Mouse (Mus musculus): ENCODE data around the gene Grhl1. TPM values are rescaled to one million over a fixed set of nuclear protein-coding genes. Genes with fewer than 3 reads are reported as not detected.

The Grhl1 gene
- polyA plus RNA-seq, 2 experiments from 2014 or later, result 4.5 to 4.6 TPM

DNA sequence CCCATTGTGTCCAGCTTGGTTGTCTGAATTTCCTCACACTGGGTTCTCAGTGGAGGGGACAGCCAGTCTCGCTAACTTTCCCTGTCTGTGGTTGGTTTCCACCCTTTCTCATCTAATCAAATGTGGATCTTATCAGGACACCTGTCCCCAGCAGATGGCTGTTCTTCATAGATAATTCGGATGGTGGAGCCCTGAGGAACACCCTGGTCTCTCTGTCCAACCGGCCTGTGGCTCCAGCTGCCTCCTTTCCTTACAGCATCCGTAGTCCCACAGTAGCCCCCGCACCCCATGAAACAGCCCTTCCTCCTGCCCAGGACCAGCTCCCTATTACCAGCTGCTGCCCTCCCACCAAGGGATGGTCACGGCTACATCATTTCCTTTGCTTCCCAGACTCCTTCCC, 73.8 kb downstream of the Grhl1 start:
- ATAC-seq, result no peak

DNA sequence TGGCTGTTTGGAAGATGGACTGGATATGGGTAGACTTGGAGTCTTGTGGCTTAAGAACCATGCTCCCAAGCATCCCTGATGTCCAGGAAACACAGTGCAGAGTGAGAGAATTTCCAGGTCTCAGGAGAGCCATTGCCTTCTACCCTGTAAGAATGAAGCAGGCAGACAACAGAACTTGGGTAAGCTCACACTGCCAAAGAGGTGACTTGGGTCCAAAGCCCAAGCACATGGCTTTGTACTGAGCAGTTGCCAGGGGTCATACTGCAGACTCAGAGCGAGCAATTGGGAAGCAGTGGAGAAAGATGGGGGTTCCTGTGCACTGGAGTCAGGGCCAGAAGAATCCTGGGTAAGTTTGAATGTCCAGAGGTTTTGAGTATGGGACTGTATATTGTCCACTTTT, 76.0 kb downstream of the Grhl1 start:
- no peak for ATAC-seq

DNA sequence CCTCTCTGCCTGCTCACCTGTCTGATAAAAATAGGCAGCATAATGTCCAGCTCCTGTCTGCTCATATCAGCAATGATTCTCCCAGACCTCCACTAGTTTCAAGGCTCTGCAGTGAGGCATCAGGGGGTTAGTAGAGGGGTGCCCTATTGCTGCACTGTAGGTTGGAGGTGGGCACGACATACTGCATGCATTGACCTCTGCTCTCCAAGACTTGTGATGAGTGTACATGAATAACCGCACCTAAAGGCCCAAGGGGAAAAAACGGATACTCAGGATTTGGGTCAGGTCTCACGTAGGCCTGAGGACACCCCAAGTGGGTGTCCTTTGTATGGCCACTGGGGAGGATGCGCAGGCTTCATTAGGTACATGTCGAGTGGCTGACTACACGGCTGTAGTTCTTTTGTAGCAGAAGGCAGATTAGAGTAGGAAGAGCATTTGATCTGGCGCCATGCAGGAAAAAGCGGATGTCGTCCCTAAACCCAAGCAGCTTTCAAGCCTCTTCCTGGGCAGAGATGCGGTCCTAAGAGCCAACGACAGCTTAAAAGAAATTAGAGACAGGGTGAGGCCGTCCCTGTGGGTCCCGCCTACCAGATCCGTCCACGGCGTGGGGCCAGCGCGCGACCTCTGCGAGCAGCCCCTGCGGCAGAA, 78.5 kb downstream of the Grhl1 start:
- ATAC-seq, result no peak

DNA sequence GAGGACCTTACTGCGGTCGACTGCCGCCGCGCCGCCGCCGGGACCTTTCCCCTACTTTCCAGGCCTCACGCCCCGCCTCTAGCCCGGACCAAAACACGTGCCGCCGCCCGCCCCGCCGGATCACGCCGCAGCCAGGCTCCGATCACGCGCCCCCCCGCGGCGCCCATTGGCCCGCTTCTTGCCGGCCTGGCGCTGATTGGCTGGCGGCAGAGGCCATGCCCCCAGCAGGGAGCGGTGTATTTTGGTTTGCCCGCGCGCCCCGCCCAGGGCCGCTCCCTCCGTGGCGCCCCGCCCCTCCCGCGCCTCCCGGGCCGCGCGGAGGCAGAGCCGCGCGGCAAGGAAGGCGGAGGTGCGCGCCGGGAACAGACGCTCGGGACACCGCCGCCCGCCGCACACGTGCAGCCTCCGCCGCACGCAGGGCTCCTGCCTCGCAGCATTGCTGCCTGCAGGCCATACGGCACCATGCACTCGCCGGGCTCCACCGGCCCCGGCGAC, 79.0 kb downstream of the Grhl1 start, which contains the start of gene Klf11:
TSS of gene Klf11 (plus strand) at position 212 of the 495 bp plus-strand sequence.
- ATAC-seq, result peak; percentile 84

DNA sequence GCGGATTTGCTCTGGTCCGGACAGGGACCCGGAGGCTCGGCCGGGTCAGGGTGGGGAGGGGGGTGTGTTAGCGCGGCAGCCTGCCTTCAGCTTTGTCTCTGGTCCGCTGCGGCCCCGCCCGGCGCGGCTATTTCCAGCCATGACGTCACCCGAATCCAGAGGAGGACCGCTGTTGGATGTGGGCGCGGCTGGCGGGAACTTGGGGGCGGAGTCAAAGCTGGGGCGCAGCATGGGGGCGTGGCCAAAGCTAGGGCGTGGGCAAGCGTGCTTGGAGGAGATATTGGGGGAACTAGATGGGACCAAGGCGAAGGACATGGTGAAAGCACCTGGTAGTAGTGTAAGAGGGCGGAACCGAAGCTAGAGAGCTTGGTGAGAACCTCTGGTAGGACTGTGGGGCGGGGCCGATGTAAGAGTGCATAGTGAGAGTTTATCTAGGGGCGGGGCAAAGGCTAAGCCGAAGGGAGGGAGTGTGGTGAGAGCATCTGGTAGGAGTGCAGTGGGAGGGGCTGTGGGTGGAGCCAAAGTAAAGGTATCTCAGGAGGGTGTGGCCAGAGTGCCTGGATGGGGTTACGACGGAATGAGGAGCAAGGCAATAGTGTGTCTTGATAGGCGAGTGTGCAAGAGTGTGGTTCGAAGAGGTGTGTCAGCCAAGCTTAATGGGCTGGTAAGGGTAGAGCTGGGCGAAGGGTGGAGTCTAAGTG, 79.7 kb downstream of the Grhl1 start:
- ATAC-seq, result peak; percentile 70

DNA sequence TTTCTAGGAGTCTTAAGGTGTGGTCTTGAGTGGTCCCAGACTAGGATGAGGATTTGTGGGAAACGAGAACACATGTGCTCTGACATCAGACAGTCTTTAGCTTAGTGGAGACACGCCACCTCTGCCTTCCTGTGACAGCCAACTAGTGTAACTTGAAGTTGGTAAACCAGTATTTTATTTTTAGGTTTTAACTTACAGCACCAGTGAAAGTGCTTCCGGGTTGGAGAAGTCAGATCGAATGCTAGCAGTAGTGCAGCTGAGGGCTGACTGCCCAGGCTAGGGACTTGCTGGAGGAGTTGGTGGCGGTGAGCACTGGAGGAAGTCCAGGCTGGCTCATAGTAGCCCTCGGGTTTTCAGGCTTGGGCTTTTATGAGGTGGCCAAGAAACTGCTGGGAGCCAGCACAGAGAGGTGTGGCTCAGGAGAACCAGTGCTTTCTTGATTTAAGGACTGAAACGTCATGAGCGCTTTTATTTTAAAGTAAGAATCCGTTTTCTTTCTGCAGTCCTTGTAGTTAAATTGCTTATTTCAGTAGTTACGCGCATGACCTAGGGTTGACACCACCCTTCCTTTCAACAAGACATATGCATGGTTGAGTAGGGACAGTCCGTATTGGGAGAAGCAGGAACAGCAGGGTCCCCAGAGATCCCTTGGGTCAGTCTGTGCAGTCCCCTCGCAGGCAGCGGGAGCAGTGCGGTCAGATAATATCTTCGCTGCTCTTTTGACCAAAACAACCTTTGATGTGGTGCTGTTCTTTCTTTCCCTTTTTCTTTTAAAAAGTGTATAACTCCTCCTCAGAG, 82.2 kb downstream of the Grhl1 start:
- ATAC-seq, result no peak

DNA sequence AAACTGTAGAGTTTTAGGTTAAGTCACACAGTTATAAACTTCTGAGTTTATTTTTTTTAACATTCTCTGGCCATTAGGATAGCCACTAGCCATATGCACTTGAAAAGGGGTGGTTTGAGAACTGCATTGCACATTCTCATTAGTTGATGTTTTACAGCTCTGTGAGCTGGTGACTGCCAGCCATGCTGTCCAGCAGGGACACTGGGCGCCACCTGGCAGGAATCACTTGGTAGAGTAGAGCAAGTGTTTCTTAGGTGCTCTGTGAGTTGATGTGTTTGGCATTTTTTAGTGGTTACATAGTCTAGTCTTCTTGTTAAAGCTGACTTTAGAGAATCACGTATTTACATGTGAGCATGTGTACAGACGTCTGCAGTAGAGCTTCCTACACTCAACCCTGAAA, 84.4 kb downstream of the Grhl1 start:
- no peak for ATAC-seq

DNA sequence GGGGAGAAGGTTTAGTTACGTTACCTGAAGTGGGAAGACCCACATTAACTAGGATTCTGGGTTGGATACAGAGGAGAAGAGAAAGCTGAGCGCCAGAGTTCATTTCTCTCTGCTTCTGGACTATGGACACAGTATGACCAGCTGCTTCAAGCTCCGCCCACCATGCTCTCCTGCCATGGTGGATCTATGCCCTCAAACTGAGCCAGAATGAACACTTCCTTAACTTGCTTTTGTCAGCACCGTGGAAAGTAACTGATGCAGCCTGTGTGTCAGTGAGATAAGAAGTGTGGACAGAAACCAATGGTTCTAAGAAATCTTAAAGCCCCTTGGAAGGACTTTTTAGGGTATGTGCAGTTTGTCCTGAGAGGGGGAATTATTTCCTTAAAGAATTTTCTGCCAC, 86.9 kb downstream of the Grhl1 start:
- ATAC-seq, result no peak

DNA sequence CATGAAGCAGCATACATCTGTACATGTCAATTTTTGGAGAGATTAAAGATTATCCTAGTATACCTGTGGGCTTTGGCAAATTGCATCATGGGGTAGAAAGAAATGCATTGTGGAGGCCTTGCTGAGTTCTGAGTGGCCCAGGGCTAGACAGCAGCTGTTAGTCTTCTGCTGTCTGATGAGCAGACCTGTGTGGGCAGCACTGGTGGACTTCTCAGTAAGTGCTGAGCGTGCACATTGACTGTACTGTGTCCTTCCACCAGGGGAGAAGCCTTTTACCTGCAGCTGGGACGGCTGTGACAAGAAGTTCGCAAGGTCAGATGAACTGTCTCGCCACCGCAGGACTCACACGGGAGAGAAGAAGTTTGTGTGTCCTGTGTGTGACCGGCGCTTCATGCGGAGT, 87.8 kb downstream of the Grhl1 start:
- ATAC-seq, result no peak

DNA sequence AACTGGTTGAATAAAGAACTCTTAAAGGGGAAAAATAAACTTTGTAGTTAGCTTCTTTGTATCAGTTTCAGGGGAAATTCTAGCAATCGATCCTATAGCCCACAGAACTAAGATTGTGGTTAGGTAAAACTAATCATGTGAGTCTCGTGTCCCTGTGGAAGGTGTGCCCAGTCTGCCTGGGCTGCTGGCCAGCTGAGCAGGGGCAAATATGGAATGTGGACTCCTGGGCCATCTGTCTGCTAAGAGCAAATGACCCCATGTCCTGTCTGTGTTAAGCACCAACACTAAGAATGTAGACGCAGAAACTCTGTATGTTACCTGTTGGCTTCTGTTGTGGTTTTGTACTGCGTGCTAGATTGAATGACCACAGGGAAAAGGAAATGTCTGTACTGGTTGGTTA, 89.0 kb downstream of the Grhl1 start:
- no peak for ATAC-seq

DNA sequence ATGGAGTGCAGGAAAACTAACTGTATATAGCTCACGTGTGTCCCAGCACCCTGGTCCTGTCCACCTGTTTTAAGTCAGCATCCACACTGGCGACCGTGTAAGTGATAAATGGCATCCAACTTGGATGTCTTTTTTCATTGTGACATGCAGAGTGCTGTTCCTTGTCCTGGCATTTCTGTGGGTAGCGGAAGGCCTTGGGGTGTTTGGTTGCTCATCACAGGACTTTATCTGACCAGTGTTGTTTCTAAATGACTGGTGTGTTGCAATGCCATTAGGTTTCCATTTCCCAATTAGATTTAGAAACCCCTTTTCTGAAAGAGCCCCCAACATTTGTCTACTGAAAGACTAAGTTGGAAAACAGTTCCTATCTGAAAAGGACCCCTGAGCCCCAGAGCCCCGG, 90.0 kb downstream of the Grhl1 start:
- ATAC-seq, result no peak

Other genes with a start within 250 kb of the Grhl1 start
- gene Taf1b, start 73.9 kb upstream of the Grhl1 start, polyA plus RNA-seq (2017; shearing (Covaris generic)), result 10 to 100 TPM; 66.2 to 68.5 TPM
- gene Klf11, start 79.0 kb downstream of the Grhl1 start, polyA plus RNA-seq (2017; shearing (Covaris generic)), result 1 to 10 TPM; 2.0 to 2.1 TPM
- under 1 TPM in 1 of 2 experiments, not detected in 1; 0.60 TPM for gene Cys1, start 109.5 kb downstream of the Grhl1 start, polyA plus RNA-seq (2017; shearing (Covaris generic))
- 100 to 1,000 TPM; 134 to 174 TPM for gene Rrm2, start 136.0 kb downstream of the Grhl1 start, polyA plus RNA-seq (2017; shearing (Covaris generic))